Mouse (Mus musculus) kidney, embryonic 14.5 days (tissue): ENCODE results near the gene Stx16. TPM values are rescaled to one million over a fixed set of nuclear protein-coding genes. Genes with fewer than 3 reads are reported as not detected.
A peak's percentile ranks its signal among the peaks of the same experiment; 100 is the strongest.

Source experiments
- ATAC-seq: fragments of 200-750 bp; cut with Nextera tagmentation; 2 replicates; pipeline ENCODE4 v1.8.0; 2017; ENCODE audit warnings: moderate number of reproducible peaks, mild to moderate bottlenecking, moderate TSS enrichment, moderate library complexity; ENCODE audit not compliant: low FRiP score, low TSS enrichment
- H3K27ac ChIP-seq: fragments of 300-500 bp; sonication (generic); 2 replicates; pipeline ENCODE4 v1.5.1; 2014; ENCODE audit warnings: low read depth, mild to moderate bottlenecking, low read length, moderate library complexity, mixed read lengths
- H3K27me3 ChIP-seq: fragments of 300-500 bp; sonication (generic); 2 replicates; pipeline ENCODE4 v1.6.1; 2014; ENCODE audit warnings: mild to moderate bottlenecking, low read length; ENCODE audit not compliant: control insufficient read depth, insufficient read depth
- H3K36me3 ChIP-seq: fragments of 300-500 bp; sonication (generic); 2 replicates; pipeline ENCODE4 v1.6.1; 2014; ENCODE audit warnings: low read length, mixed read lengths; ENCODE audit not compliant: control insufficient read depth, insufficient read depth
- H3K4me1 ChIP-seq: fragments of 300-500 bp; sonication (generic); 2 replicates; pipeline ENCODE4 v1.6.1; 2014; ENCODE audit warnings: low read length, mixed read lengths; ENCODE audit not compliant: control insufficient read depth, insufficient read depth
- H3K4me2 ChIP-seq: fragments of 300-500 bp; sonication (generic); replicated peaks from 2 replicates; pipeline ENCODE4 v1.6.1; 2014; ENCODE audit warnings: low read depth, mild to moderate bottlenecking, low read length
- H3K4me3 ChIP-seq: fragments of 300-500 bp; sonication (generic); 2 replicates; pipeline ENCODE4 v1.5.1; 2014; ENCODE audit warnings: mild to moderate bottlenecking, low read length
- H3K9ac ChIP-seq: fragments of 300-500 bp; sonication (generic); 2 replicates; pipeline ENCODE4 v1.6.1; 2014; ENCODE audit warnings: low read depth, mild to moderate bottlenecking, low read length, moderate library complexity
- H3K9me3 ChIP-seq: fragments of 300-500 bp; sonication (generic); 2 replicates; pipeline ENCODE4 v1.6.1; 2016; ENCODE audit warnings: low read length; ENCODE audit not compliant: control insufficient read depth
- WGBS: fragments of 180-500 bp; shearing (Covaris S2); extraction: QIAGEN DNeasy Blood & Tissue Kit; methylation state at CpG from one replicate; pipeline ENCODE4 v1.1.7; 2014; 5-methylcytosine and 5-hydroxymethylcytosine counted together
- polyA plus RNA-seq: library from polyadenylated mRNA; unstranded; fragments of >200 nt; fragmentation: Nextera tagmentation; extraction: Ambion mirVana; gene quantifications from 2 replicates; pipeline ENCODE4 v1.2.1, GENCODE M21; 2014

Stx16 gene
- polyA plus RNA-seq, 1 experiment from 2014 or later = 9.0 TPM

- no peak overlapping the region for H3K4me2 ChIP-seq
- H3K27me3 ChIP-seq = no peaks in the 10 kb centered on the region
- ATAC-seq = no peak
- H3K4me3 ChIP-seq = no peak overlapping the region
- H3K9me3 ChIP-seq = no peaks in the 10 kb centered on the region
- no peak overlapping the region for H3K27ac ChIP-seq
- H3K9ac ChIP-seq = no peak overlapping the region
- peaks cover 16% of the 10 kb centered on the region for H3K4me1 ChIP-seq
- no peaks in the 10 kb centered on the region for H3K36me3 ChIP-seq
- WGBS = 85% methylated on average over 5 of the region's 5 CpGs
Observed at GRCm38 (mm10) chr2:174071406-174071805, 4.7 kb upstream of the Stx16 start.

- Histone ChIP-seq H3K9me3 (no peaks in the 10 kb centered on the region), H3K27me3 (no peaks in the 10 kb centered on the region), H3K4me3 (no peak overlapping the region), H3K4me2 (no peak overlapping the region), H3K36me3 (no peaks in the 10 kb centered on the region), H3K27ac (no peak overlapping the region; the same call in 1 of the 2 replicates), H3K9ac (no peak overlapping the region), H3K4me1 (peaks cover 23% of the 10 kb centered on the region)
- ATAC-seq = no peak
- 69% methylated on average over 5 of the region's 5 CpGs for WGBS
Observed at GRCm38 (mm10) chr2:174073156-174073790, 2.8 kb upstream of the Stx16 start.

GRCm38 (mm10) chr2:174074621-174075020 is 1.5 kb upstream of the Stx16 start:
- no peaks in the 10 kb centered on the region for H3K36me3 ChIP-seq
- H3K9ac ChIP-seq = peak overlapping the region; percentile 43
- peaks cover 28% of the 10 kb centered on the region for H3K4me1 ChIP-seq
- H3K27ac ChIP-seq = peak overlapping the region; percentile 97
- H3K4me2 ChIP-seq = peak overlapping the region; percentile 89
- no peaks in the 10 kb centered on the region for H3K27me3 ChIP-seq
- no peaks in the 10 kb centered on the region for H3K9me3 ChIP-seq
- 2% methylated on average over 8 of the region's 13 CpGs for WGBS
- H3K4me3 ChIP-seq = peak overlapping the region; percentile 87
- no peak for ATAC-seq

GRCm38 (mm10) chr2:174075072-174075570 is 987 bp upstream of the Stx16 start:
- peaks cover 28% of the 10 kb centered on the region for H3K4me1 ChIP-seq
- no peaks in the 10 kb centered on the region for H3K9me3 ChIP-seq
- ATAC-seq = 0 out of 2 replicates have a peak, but pooled peaks have one; percentile 3
- no peaks in the 10 kb centered on the region for H3K27me3 ChIP-seq
- 3% methylated on average over 22 of the region's 22 CpGs for WGBS
- peak overlapping the region; percentile 87 for H3K4me3 ChIP-seq
- peak overlapping the region; percentile 97 for H3K27ac ChIP-seq
- peak overlapping the region; percentile 43 for H3K9ac ChIP-seq
- no peaks in the 10 kb centered on the region for H3K36me3 ChIP-seq
- H3K4me2 ChIP-seq = peak overlapping the region; percentile 89

GRCm38 (mm10) chr2:174076433-174076824 is 321 bp downstream of the Stx16 start:
- peak overlapping the region; percentile 97 for H3K27ac ChIP-seq
- H3K36me3 ChIP-seq = no peaks in the 10 kb centered on the region
- H3K27me3 ChIP-seq = no peaks in the 10 kb centered on the region
- ATAC-seq = no peak; the same call in 1 of the 2 replicates
- H3K4me1 ChIP-seq = peaks cover 28% of the 10 kb centered on the region
- no peaks in the 10 kb centered on the region for H3K9me3 ChIP-seq
- WGBS = under 1% methylated on average over 22 of the region's 22 CpGs
- peak overlapping the region; percentile 87 for H3K4me3 ChIP-seq
- H3K9ac ChIP-seq = peak overlapping the region; percentile 83
- H3K4me2 ChIP-seq = peak overlapping the region; percentile 89

GRCm38 (mm10) chr2:174077004-174077695 is 1.0 kb downstream of the Stx16 start:
- no peak for ATAC-seq
- no peaks in the 10 kb centered on the region for H3K9me3 ChIP-seq
- peak overlapping the region; percentile 97 for H3K27ac ChIP-seq
- no peaks in the 10 kb centered on the region for H3K36me3 ChIP-seq
- peak overlapping the region; percentile 83 for H3K9ac ChIP-seq
- peaks cover 28% of the 10 kb centered on the region for H3K4me1 ChIP-seq
- H3K4me2 ChIP-seq = peak overlapping the region; percentile 89
- WGBS = 0% methylated on average over 19 of the region's 19 CpGs
- H3K4me3 ChIP-seq = peak overlapping the region; percentile 87
- H3K27me3 ChIP-seq = no peaks in the 10 kb centered on the region

GRCm38 (mm10) chr2:174077776-174078338 is 1.7 kb downstream of the Stx16 start:
- Histone ChIP-seq H3K9ac (peak overlapping the region; percentile 83; the same call in 1 of the 2 replicates), H3K36me3 (no peaks in the 10 kb centered on the region), H3K27ac (peak overlapping the region; percentile 97; the same call in 1 of the 2 replicates), H3K9me3 (no peaks in the 10 kb centered on the region), H3K4me3 (peak overlapping the region; percentile 87), H3K4me1 (peaks cover 33% of the 10 kb centered on the region), H3K27me3 (no peaks in the 10 kb centered on the region), H3K4me2 (peak overlapping the region; percentile 89)
- WGBS = 11% methylated on average over 11 of the region's 11 CpGs
- no peak for ATAC-seq

- WGBS = 55% methylated on average over 5 of the region's 5 CpGs
- H3K4me1 ChIP-seq = peaks cover 20% of the 10 kb centered on the region
- H3K27ac ChIP-seq = no peak overlapping the region
- H3K9ac ChIP-seq = no peak overlapping the region
- peaks cover 2% of the 10 kb centered on the region; the same call in 1 of the 2 replicates for H3K36me3 ChIP-seq
- no peaks in the 10 kb centered on the region for H3K9me3 ChIP-seq
- H3K4me3 ChIP-seq = no peak overlapping the region
- H3K27me3 ChIP-seq = no peaks in the 10 kb centered on the region
- no peak for ATAC-seq
- no peak overlapping the region for H3K4me2 ChIP-seq
Observed at GRCm38 (mm10) chr2:174081833-174082232, 5.7 kb downstream of the Stx16 start.
